Mouse (Mus musculus): Measurements from ENCODE around the gene Ccdc13. TPM values are rescaled to one million over a fixed set of nuclear protein-coding genes. Genes with fewer than 3 reads are reported as not detected.

Ccdc13 gene
- polyA plus RNA-seq, 1 experiment = 0.30 TPM

- H3K27ac ChIP-seq (ENCODE audit: insufficient read depth, low read depth, low read length) = no peak overlapping the region
- TF ChIP-seq POLR2A (IDR thresholded peaks at IDR 0.05; ENCODE audit: low read depth, low read length) = no peak
- TF ChIP-seq CTCF (conservative IDR thresholded peaks at IDR 0.05; ENCODE audit: insufficient read depth, insufficient read length, low read depth, low read length) = no peak
- no peaks in the 10 kb centered on the region for H3K36me3 ChIP-seq (ENCODE audit: control insufficient read depth, insufficient read depth, low read length)
- H3K27me3 ChIP-seq (replicated peaks; ENCODE audit: control insufficient read depth, insufficient read depth, low read length) = no peaks in the 10 kb centered on the region
- H3K4me1 ChIP-seq (ENCODE audit: control insufficient read depth, insufficient read depth, low read length) = no peaks in the 10 kb centered on the region; the same call in 1 of the 2 replicates
- DNase-seq = no peak
- no peak overlapping the region for H3K4me3 ChIP-seq (ENCODE audit: insufficient read depth, low read depth, low read length)
- 72% methylated on average over 7 of the region's 7 CpGs for WGBS
Measured at GRCm38 (mm10) chr9:121829270-121829992, 9.8 kb downstream of the Ccdc13 start.

GRCm38 (mm10) chr9:121828314-121828713, 10.9 kb downstream of the Ccdc13 start:
- H3K27me3 ChIP-seq (replicated peaks; ENCODE audit: control insufficient read depth, insufficient read depth, low read length) = no peaks in the 10 kb centered on the region
- no peak overlapping the region for H3K4me3 ChIP-seq (ENCODE audit: insufficient read depth, low read depth, low read length)
- H3K4me1 ChIP-seq (ENCODE audit: control insufficient read depth, insufficient read depth, low read length) = peaks cover 3% of the 10 kb centered on the region; the same call in 1 of the 2 replicates
- DNase-seq = no peak
- H3K27ac ChIP-seq (ENCODE audit: insufficient read depth, low read depth, low read length) = no peak overlapping the region
- WGBS = 68% methylated on average over 6 of the region's 6 CpGs
- TF ChIP-seq CTCF (conservative IDR thresholded peaks at IDR 0.05; ENCODE audit: insufficient read depth, insufficient read length, low read depth, low read length) (no peak), POLR2A (IDR thresholded peaks at IDR 0.05; ENCODE audit: low read depth, low read length) (no peak)
- no peaks in the 10 kb centered on the region for H3K36me3 ChIP-seq (ENCODE audit: control insufficient read depth, insufficient read depth, low read length)

GRCm38 (mm10) chr9:121826356-121826755, 12.9 kb downstream of the Ccdc13 start:
- no peak for TF ChIP-seq CTCF (conservative IDR thresholded peaks at IDR 0.05; ENCODE audit: insufficient read depth, insufficient read length, low read depth, low read length)
- TF ChIP-seq POLR2A (IDR thresholded peaks at IDR 0.05; ENCODE audit: low read depth, low read length) = no peak
- WGBS = 85% methylated on average over 3 of the region's 3 CpGs
- H3K4me3 ChIP-seq (ENCODE audit: insufficient read depth, low read depth, low read length) = no peak overlapping the region
- no peak overlapping the region for H3K27ac ChIP-seq (ENCODE audit: insufficient read depth, low read depth, low read length)
- no peaks in the 10 kb centered on the region for H3K27me3 ChIP-seq (replicated peaks; ENCODE audit: control insufficient read depth, insufficient read depth, low read length)
- no peaks in the 10 kb centered on the region for H3K36me3 ChIP-seq (ENCODE audit: control insufficient read depth, insufficient read depth, low read length)
- H3K4me1 ChIP-seq (ENCODE audit: control insufficient read depth, insufficient read depth, low read length) = peaks cover 6% of the 10 kb centered on the region; the same call in 1 of the 2 replicates
- no peak for DNase-seq

GRCm38 (mm10) chr9:121823991-121824390, 15.3 kb downstream of the Ccdc13 start:
- peak; percentile 39 for DNase-seq
- no peaks in the 10 kb centered on the region for H3K36me3 ChIP-seq (ENCODE audit: control insufficient read depth, insufficient read depth, low read length)
- H3K4me1 ChIP-seq (ENCODE audit: control insufficient read depth, insufficient read depth, low read length) = peaks cover 8% of the 10 kb centered on the region; the same call in 1 of the 2 replicates
- H3K27ac ChIP-seq (ENCODE audit: insufficient read depth, low read depth, low read length) = peak overlapping the region; percentile 33; the same call in 1 of the 2 replicates
- H3K4me3 ChIP-seq (ENCODE audit: insufficient read depth, low read depth, low read length) = no peak overlapping the region
- no peaks in the 10 kb centered on the region for H3K27me3 ChIP-seq (replicated peaks; ENCODE audit: control insufficient read depth, insufficient read depth, low read length)
- TF ChIP-seq POLR2A (IDR thresholded peaks at IDR 0.05; ENCODE audit: low read depth, low read length) (no peak), CTCF (conservative IDR thresholded peaks at IDR 0.05; ENCODE audit: insufficient read depth, insufficient read length, low read depth, low read length) (no peak)
- whole genome bisulfite sequencing = 86% methylated on average over 7 of the region's 7 CpGs

GRCm38 (mm10) chr9:121823051-121823450, 16.2 kb downstream of the Ccdc13 start:
- no peak overlapping the region for H3K4me3 ChIP-seq (ENCODE audit: insufficient read depth, low read depth, low read length)
- DNase-seq = peak; percentile 80
- H3K27ac ChIP-seq (ENCODE audit: insufficient read depth, low read depth, low read length) = peak overlapping the region; percentile 70; the same call in 1 of the 2 replicates
- no peaks in the 10 kb centered on the region for H3K27me3 ChIP-seq (replicated peaks; ENCODE audit: control insufficient read depth, insufficient read depth, low read length)
- TF ChIP-seq CTCF (conservative IDR thresholded peaks at IDR 0.05; ENCODE audit: insufficient read depth, insufficient read length, low read depth, low read length) (no peak), POLR2A (IDR thresholded peaks at IDR 0.05; ENCODE audit: low read depth, low read length) (no peak)
- 64% methylated on average over 1 of the region's 1 CpGs for WGBS
- peaks cover 8% of the 10 kb centered on the region; the same call in 1 of the 2 replicates for H3K4me1 ChIP-seq (ENCODE audit: control insufficient read depth, insufficient read depth, low read length)
- H3K36me3 ChIP-seq (ENCODE audit: control insufficient read depth, insufficient read depth, low read length) = no peaks in the 10 kb centered on the region

- H3K4me3 ChIP-seq (ENCODE audit: insufficient read depth, low read depth, low read length) = no peak overlapping the region
- TF ChIP-seq POLR2A (IDR thresholded peaks at IDR 0.05; ENCODE audit: low read depth, low read length) (no peak), CTCF (conservative IDR thresholded peaks at IDR 0.05; ENCODE audit: insufficient read depth, insufficient read length, low read depth, low read length) (no peak)
- no peaks in the 10 kb centered on the region for H3K27me3 ChIP-seq (replicated peaks; ENCODE audit: control insufficient read depth, insufficient read depth, low read length)
- 38% methylated on average over 6 of the region's 6 CpGs for WGBS
- H3K27ac ChIP-seq (ENCODE audit: insufficient read depth, low read depth, low read length) = peak overlapping the region; percentile 70
- peak; percentile 46 for DNase-seq
- H3K4me1 ChIP-seq (ENCODE audit: control insufficient read depth, insufficient read depth, low read length) = peaks cover 8% of the 10 kb centered on the region; the same call in 1 of the 2 replicates
- no peaks in the 10 kb centered on the region for H3K36me3 ChIP-seq (ENCODE audit: control insufficient read depth, insufficient read depth, low read length)
Measured at GRCm38 (mm10) chr9:121822585-121822991, 16.7 kb downstream of the Ccdc13 start.

- peak; percentile 18 for DNase-seq
- no peak overlapping the region for H3K4me3 ChIP-seq (ENCODE audit: insufficient read depth, low read depth, low read length)
- peak overlapping the region; percentile 67 for H3K27ac ChIP-seq (ENCODE audit: insufficient read depth, low read depth, low read length)
- no peaks in the 10 kb centered on the region for H3K36me3 ChIP-seq (ENCODE audit: control insufficient read depth, insufficient read depth, low read length)
- peaks cover 8% of the 10 kb centered on the region; the same call in 1 of the 2 replicates for H3K4me1 ChIP-seq (ENCODE audit: control insufficient read depth, insufficient read depth, low read length)
- H3K27me3 ChIP-seq (replicated peaks; ENCODE audit: control insufficient read depth, insufficient read depth, low read length) = no peaks in the 10 kb centered on the region
- TF ChIP-seq CTCF (conservative IDR thresholded peaks at IDR 0.05; ENCODE audit: insufficient read depth, insufficient read length, low read depth, low read length) = no peak
- TF ChIP-seq POLR2A (IDR thresholded peaks at IDR 0.05; ENCODE audit: low read depth, low read length) = no peak
- whole genome bisulfite sequencing = 64% methylated on average over 5 of the region's 5 CpGs
Measured at GRCm38 (mm10) chr9:121820765-121821164, 18.5 kb downstream of the Ccdc13 start.

Data from kidney, adult 2 months (tissue).